Mouse (Mus musculus): ENCODE data around the gene Ccl17.

DNA sequence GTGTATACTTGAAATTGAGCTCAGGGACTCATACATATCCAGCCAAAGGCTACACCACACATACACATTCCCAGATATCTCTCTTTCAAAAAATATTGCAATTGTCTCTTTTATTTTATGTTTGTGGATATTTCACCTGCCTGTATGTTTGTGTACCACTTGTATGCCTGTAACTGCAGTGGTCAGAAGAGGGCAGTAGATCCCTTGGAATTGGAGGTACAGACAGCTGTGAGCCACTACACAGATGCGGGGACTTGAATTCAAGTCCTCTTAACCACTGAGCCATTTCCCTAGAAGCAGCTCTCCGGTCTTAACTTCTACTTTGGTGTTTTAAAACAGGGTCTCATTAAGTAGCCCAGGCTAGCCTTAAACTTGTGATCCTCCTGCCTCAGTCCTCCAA is 15.5 kb upstream of the Ccl17 start:
- TF ChIP-seq POLR2A (IDR thresholded peaks at IDR 0.05; ENCODE audit: borderline replicate concordance, insufficient read depth, low read length) (no peak), CTCF (IDR thresholded peaks at IDR 0.05; ENCODE audit: borderline replicate concordance, insufficient read depth, low read depth, low read length) (no peak)
